Mouse (Mus musculus) midbrain, postnatal 0 days (tissue): ENCODE measurements around the gene Gemin5. TPM values are rescaled to one million over a fixed set of nuclear protein-coding genes. Genes with fewer than 3 reads are reported as not detected.

Experiments
- ATAC-seq: fragments of 200-750 bp; cut with Nextera tagmentation; 2 replicates; pipeline ENCODE4 v1.8.0; 2017; ENCODE audit warnings: moderate number of reproducible peaks, mild to moderate bottlenecking, moderate TSS enrichment, moderate library complexity; ENCODE audit not compliant: low FRiP score
- DNase-seq: peaks from one replicate; pipeline ENCODE4 v3.0.0-alpha.2; 2015; ENCODE audit warnings: low spot score
- H3K27ac ChIP-seq: fragments of 300-500 bp; sonication (generic); 2 replicates; pipeline ENCODE4 v1.5.1; 2014; ENCODE audit warnings: low read depth, mild to moderate bottlenecking, low read length, mixed read lengths
- H3K27me3 ChIP-seq: fragments of 300-500 bp; sonication (generic); 2 replicates; pipeline ENCODE4 v1.6.1; 2014; ENCODE audit warnings: low read length, control low read depth, mixed read lengths; ENCODE audit not compliant: insufficient read depth
- H3K36me3 ChIP-seq: fragments of 300-500 bp; sonication (generic); 2 replicates; pipeline ENCODE4 v1.6.1; 2014; ENCODE audit warnings: low read length, control low read depth, mixed read lengths; ENCODE audit not compliant: insufficient read depth
- H3K4me1 ChIP-seq: fragments of 300-500 bp; sonication (generic); 2 replicates; pipeline ENCODE4 v1.6.1; 2014; ENCODE audit warnings: mild to moderate bottlenecking, control low read depth, antibody characterized with exemption, low read length, mixed read lengths; ENCODE audit not compliant: insufficient read depth
- H3K4me2 ChIP-seq: fragments of 300-500 bp; sonication (generic); 2 replicates; pipeline ENCODE4 v1.6.1; 2014; ENCODE audit warnings: low read depth, mild to moderate bottlenecking, low read length, mixed read lengths; ENCODE audit not compliant: poor library complexity, severe bottlenecking
- H3K4me3 ChIP-seq: fragments of 300-500 bp; sonication (generic); 2 replicates; pipeline ENCODE4 v1.5.1; 2014; ENCODE audit warnings: low read depth, mild to moderate bottlenecking, low read length, moderate library complexity
- H3K9ac ChIP-seq: fragments of 300-500 bp; sonication (generic); replicated peaks from 2 replicates; pipeline ENCODE4 v1.6.1; 2014; ENCODE audit warnings: mild to moderate bottlenecking, low read length, moderate library complexity, mixed read lengths; ENCODE audit not compliant: poor library complexity, severe bottlenecking
- H3K9me3 ChIP-seq: fragments of 300-500 bp; sonication (generic); 2 replicates; pipeline ENCODE4 v1.6.1; 2016; ENCODE audit warnings: low read length, control low read depth
- CTCF ChIP-seq: IDR thresholded peaks from 2 replicates; pipeline ENCODE4 v1.5.1; 2016; ENCODE audit warnings: antibody characterized with exemption, mild to moderate bottlenecking
- WGBS: fragments of 180-500 bp; shearing (Covaris S2); extraction: QIAGEN DNeasy Blood & Tissue Kit; methylation state at CpG from one replicate; pipeline ENCODE4 v1.1.7; 2014; 5-methylcytosine and 5-hydroxymethylcytosine counted together
- polyA plus RNA-seq: library from polyadenylated mRNA; unstranded; fragments of >200 nt; fragmentation: Nextera tagmentation; extraction: Ambion mirVana; gene quantifications from 2 replicates; pipeline ENCODE4 v1.2.1, GENCODE M21; 2015
- total RNA-seq: library from RNA; depleted of rRNA; stranded (reverse); fragments of >200 nt; gene quantifications from 2 replicates; pipeline ENCODE4 v1.2.3, GENCODE M21; 2014

Gemin5 gene
- total and polyA plus RNA-seq, 2 experiments from 2014 or later, result 9.9 to 19.2 TPM

- H3K36me3 ChIP-seq, result peaks cover 36% of the 10 kb centered on the region
- no peaks in the 10 kb centered on the region for H3K4me1 ChIP-seq
- H3K9ac ChIP-seq, result no peak overlapping the region
- no peak overlapping the region for H3K27ac ChIP-seq
- no peak overlapping the region for H3K4me2 ChIP-seq
- no peaks in the 10 kb centered on the region for H3K9me3 ChIP-seq
- H3K27me3 ChIP-seq, result no peaks in the 10 kb centered on the region
- WGBS, result 27% methylated on average over 3 of the region's 3 CpGs
- H3K4me3 ChIP-seq, result no peak overlapping the region
- ATAC-seq (peak; percentile 63; the same call in 1 of the 2 replicates), DNase-seq (peak; percentile 91)
- peak; percentile 91 for TF ChIP-seq CTCF
Measured at GRCm38 (mm10) chr11:58179563-58179962, 11.2 kb upstream of the Gemin5 start.

GRCm38 (mm10) chr11:58171459-58172091 lies 3.2 kb upstream of the Gemin5 start, which contains the start of gene Mrpl22:
Gene Mrpl22, plus strand, starts transcription at chr11:58171661.
- peak within 1 kb of the TSS; percentile 69 for H3K4me2 ChIP-seq
- H3K36me3 ChIP-seq, result peaks cover 18% of the 10 kb centered on the region
- TF ChIP-seq CTCF, result no peak
- no peaks in the 10 kb centered on the region for H3K4me1 ChIP-seq
- no peaks in the 10 kb centered on the region for H3K9me3 ChIP-seq
- DNase-seq (peak; percentile 97), ATAC-seq (peak; percentile 83)
- no peaks in the 10 kb centered on the region for H3K27me3 ChIP-seq
- peak within 1 kb of the TSS; percentile 74 for H3K9ac ChIP-seq
- H3K4me3 ChIP-seq, result peak within 1 kb of the TSS; percentile 67
- WGBS, result 1% methylated on average over 34 of the region's 34 CpGs
- H3K27ac ChIP-seq, result peak within 1 kb of the TSS; percentile 74

GRCm38 (mm10) chr11:58169666-58170065 lies 1.3 kb upstream of the Gemin5 start:
- no peak for ATAC-seq
- 91% methylated on average over 4 of the region's 4 CpGs for WGBS

GRCm38 (mm10) chr11:58167822-58168166 lies 545 bp downstream of the Gemin5 start:
- Histone ChIP-seq H3K9ac (peak overlapping the region; percentile 65), H3K27me3 (no peaks in the 10 kb centered on the region), H3K4me2 (peak overlapping the region; percentile 75), H3K4me3 (peak overlapping the region; percentile 91), H3K36me3 (peaks cover 18% of the 10 kb centered on the region; the same call in 1 of the 2 replicates), H3K4me1 (no peaks in the 10 kb centered on the region), H3K9me3 (no peaks in the 10 kb centered on the region), H3K27ac (peak overlapping the region; percentile 51; the same call in 1 of the 2 replicates)
- 0% methylated on average over 7 of the region's 8 CpGs for WGBS
- ATAC-seq, result no peak
- 0 out of 2 replicates have a peak, but pooled peaks have one; percentile 20 for TF ChIP-seq CTCF
- DNase-seq, result no peak

More at GRCm38 (mm10) chr11:58169666-58170065, 1.3 kb upstream of the Gemin5 start:
- Histone ChIP-seq H3K4me2 (no peak overlapping the region), H3K4me3 (no peak overlapping the region), H3K9ac (no peak overlapping the region), H3K9me3 (no peaks in the 10 kb centered on the region), H3K27ac (no peak overlapping the region), H3K4me1 (no peaks in the 10 kb centered on the region), H3K27me3 (no peaks in the 10 kb centered on the region), H3K36me3 (peaks cover 12% of the 10 kb centered on the region; the same call in 1 of the 2 replicates)
- no peak for DNase-seq
- TF ChIP-seq CTCF, result no peak

GRCm38 (mm10) chr11:58165072-58165471 lies 3.3 kb downstream of the Gemin5 start:
- H3K4me1 ChIP-seq, result no peaks in the 10 kb centered on the region
- ATAC-seq, result no peak
- H3K9me3 ChIP-seq, result no peaks in the 10 kb centered on the region
- peak; percentile 41 for TF ChIP-seq CTCF
- no peak overlapping the region for H3K27ac ChIP-seq
- no peak overlapping the region for H3K9ac ChIP-seq
- no peaks in the 10 kb centered on the region for H3K27me3 ChIP-seq
- WGBS, result 96% methylated on average over 2 of the region's 2 CpGs
- H3K36me3 ChIP-seq, result peaks cover 18% of the 10 kb centered on the region; the same call in 1 of the 2 replicates
- no peak for DNase-seq
- H3K4me3 ChIP-seq, result no peak overlapping the region
- H3K4me2 ChIP-seq, result no peak overlapping the region

GRCm38 (mm10) chr11:58156871-58157270 lies 11.5 kb downstream of the Gemin5 start:
- Histone ChIP-seq H3K4me2 (no peak overlapping the region), H3K4me1 (no peaks in the 10 kb centered on the region), H3K36me3 (peaks cover 48% of the 10 kb centered on the region), H3K9ac (no peak overlapping the region), H3K9me3 (no peaks in the 10 kb centered on the region), H3K27ac (no peak overlapping the region), H3K4me3 (no peak overlapping the region), H3K27me3 (no peaks in the 10 kb centered on the region)
- no peak for TF ChIP-seq CTCF
- no peak for ATAC-seq
- WGBS, result 87% methylated on average over 3 of the region's 3 CpGs
- DNase-seq, result no peak
